Mouse (Mus musculus) heart, adult 2 months (tissue): ENCODE data around the gene Slc38a4. TPM values are rescaled to one million over a fixed set of nuclear protein-coding genes. Genes with fewer than 3 reads are reported as not detected.

Source experiments
- DNase-seq, 2 experiments: peaks; one replicate each; pipeline ENCODE4 v3.0.0; 2021
- H3K27ac ChIP-seq: fragments of 200-600 bp; 2 replicates; pipeline ENCODE4 v1.8.1; 2022
- H3K27me3 ChIP-seq: fragments of 200-500 bp; 2 replicates; pipeline ENCODE4 v1.6.1; 2012; ENCODE audit warnings: mild to moderate bottlenecking, low read length, inconsistent platforms, mixed read lengths; ENCODE audit not compliant: control insufficient read depth, insufficient read depth
- H3K36me3 ChIP-seq: fragments of 200-500 bp; 2 replicates; pipeline ENCODE4 v1.6.1; 2012; ENCODE audit warnings: low read length, inconsistent platforms; ENCODE audit not compliant: control insufficient read depth, insufficient read depth
- H3K4me1 ChIP-seq: fragments of 200-500 bp; 2 replicates; pipeline ENCODE4 v1.6.1; 2011; ENCODE audit warnings: low read length; ENCODE audit not compliant: control insufficient read depth, insufficient read depth
- H3K4me3 ChIP-seq: fragments of 200-600 bp; 2 replicates; pipeline ENCODE4 v1.8.1; 2022
- H3K79me2 ChIP-seq: fragments of 200-500 bp; replicated peaks from 2 replicates; pipeline ENCODE4 v1.6.1; 2012; ENCODE audit warnings: mild to moderate bottlenecking, inconsistent platforms, low read length, moderate library complexity, mixed read lengths; ENCODE audit not compliant: control insufficient read depth, insufficient read depth
- H3K9ac ChIP-seq: fragments of 200-500 bp; 2 replicates; pipeline ENCODE4 v1.6.1; 2012; ENCODE audit warnings: low read depth, mild to moderate bottlenecking, control low read depth, inconsistent platforms, low read length, mixed read lengths
- CTCF ChIP-seq: fragments of 200-600 bp; IDR thresholded peaks from 2 replicates; pipeline ENCODE4 v1.8.1; 2022; ENCODE audit warnings: antibody characterized with exemption, mild to moderate bottlenecking, moderate library complexity
- EP300 ChIP-seq: fragments of 200-500 bp; IDR thresholded peaks from 2 replicates; pipeline ENCODE4 v1.6.1; 2011; ENCODE audit warnings: low read depth, low read length, control low read depth; ENCODE audit not compliant: insufficient read depth
- POLR2A ChIP-seq: fragments of 200-500 bp; IDR thresholded peaks from 2 replicates; pipeline ENCODE4 v1.6.1; 2011; ENCODE audit warnings: mild to moderate bottlenecking, low read depth, low read length, control low read depth; ENCODE audit not compliant: insufficient read depth
- WGBS: fragments of 180-500 bp; shearing (Covaris S2); methylation state at CpG from one replicate; pipeline ENCODE4 v1.1.7; 2018; 5-methylcytosine and 5-hydroxymethylcytosine counted together
- intact Hi-C: fragments of 180-260 bp; cut with DNase I; formaldehyde crosslinking; loops from one replicate; pipeline ENCODE4 v1.15.1; 2025
- polyA plus RNA-seq: library from polyadenylated mRNA; depleted of rRNA; stranded (reverse); fragments of >200 nt; gene quantifications from 2 replicates; pipeline ENCODE4 v1.2.3, GENCODE M21; 2012
- total RNA-seq, 2 experiments: library from RNA; stranded (reverse); gene quantifications; 2 replicates each; pipeline ENCODE4 v1.2.3; 2021

Gene Slc38a4
- total and polyA plus RNA-seq, 3 experiments, result 5.4 to 7.8 (median 6.0) TPM

DNA sequence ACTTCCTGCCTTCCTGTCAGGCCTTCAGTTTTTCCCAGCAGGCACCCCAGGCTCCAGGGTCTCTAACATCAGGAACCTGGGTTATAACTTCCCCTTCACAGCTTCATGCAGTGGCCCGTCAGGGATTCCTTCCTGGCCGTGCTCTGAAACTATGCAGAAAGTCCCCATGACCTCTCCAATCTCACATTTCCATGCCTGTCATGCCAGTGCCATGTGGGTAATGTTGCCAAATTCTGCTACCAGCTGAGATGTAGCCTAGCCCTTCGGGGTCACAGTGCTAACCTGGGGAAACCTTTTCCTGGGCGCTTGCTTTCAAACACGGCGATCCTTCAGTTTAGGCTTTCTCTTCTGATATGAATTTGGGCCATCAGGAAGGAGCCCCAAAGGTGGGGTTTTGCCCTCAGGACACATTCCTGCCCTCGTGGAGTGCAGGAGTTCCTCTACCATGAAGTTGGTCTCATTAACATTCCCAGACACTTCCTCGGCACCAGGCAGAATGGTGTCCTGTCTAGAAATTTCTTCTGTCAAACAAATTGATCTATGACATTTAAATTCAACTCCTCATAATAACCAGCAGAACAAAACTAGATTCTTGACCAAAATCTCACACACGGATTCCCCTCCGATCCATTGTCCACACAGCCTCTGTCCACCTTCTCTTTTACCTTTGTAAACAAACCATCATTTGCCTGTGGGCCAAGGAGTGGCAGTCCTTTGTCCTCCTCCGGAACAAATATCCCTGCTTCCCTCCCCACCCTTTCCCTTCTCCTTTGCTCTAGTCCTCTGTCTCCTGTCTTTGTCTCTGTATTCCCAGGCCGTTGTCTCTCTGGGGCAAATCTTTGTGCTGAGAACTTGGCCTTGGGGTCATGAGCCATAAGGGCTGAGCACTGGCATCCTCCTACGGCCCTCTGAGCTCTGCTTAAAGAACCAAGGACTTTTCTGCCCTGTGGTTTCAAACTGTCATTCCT, 17.4 kb upstream of the Slc38a4 start:
- H3K9ac ChIP-seq, result no peak overlapping the region
- H3K27me3 ChIP-seq, result no peaks in the 10 kb centered on the region
- 57% methylated on average over 13 of the region's 13 CpGs for WGBS
- no peak for DNase-seq
- no peak for TF ChIP-seq EP300
- TF ChIP-seq CTCF, result no peak
- TF ChIP-seq POLR2A, result no peak
- H3K4me3 ChIP-seq, result no peak overlapping the region
- H3K4me1 ChIP-seq, result 0 out of 2 replicates have a peak, but pooled peaks cover 2% of the 10 kb centered on the region
- H3K79me2 ChIP-seq, result no peaks in the 10 kb centered on the region
- H3K27ac ChIP-seq, result no peak overlapping the region
- intact Hi-C loops, result no loop called here
- H3K36me3 ChIP-seq, result no peaks in the 10 kb centered on the region

DNA sequence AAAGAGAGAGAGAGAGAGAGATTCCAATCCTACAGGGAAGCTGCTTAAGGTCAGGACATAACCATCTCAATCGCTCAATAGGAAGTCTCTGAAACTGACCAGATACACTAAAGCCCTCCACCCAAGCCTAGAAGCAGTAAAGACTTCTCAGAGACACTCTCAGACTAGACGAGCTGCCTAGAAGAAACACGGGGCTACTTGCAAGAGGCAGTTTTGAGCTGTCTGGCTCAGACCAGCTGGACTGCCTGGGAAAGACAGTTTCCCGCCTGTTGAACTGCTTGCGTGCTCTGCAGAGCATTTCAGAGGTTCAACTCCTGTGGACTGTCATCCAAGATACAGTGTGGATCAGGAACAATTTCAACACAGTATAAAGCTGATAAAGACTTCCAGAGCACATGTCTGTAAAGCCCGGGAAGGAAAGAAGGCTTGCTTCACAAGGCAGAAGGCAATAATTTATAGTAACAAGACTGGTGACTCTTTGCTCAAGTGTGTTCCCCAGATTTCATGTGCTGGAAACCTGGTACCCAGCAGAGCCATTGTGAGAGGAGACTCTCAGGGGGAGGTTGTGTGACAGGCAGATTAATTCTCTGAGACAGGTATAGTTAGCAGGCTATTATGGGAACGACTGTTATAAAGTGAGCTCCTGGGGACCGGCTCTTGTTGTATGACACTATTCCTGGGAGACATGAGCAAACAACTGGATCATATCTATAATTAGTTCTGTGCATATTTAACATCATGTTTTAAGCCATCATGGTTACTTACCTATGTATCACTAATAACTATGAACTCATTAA, 11.8 kb upstream of the Slc38a4 start:
- Histone ChIP-seq H3K36me3 (no peaks in the 10 kb centered on the region), H3K27me3 (no peaks in the 10 kb centered on the region), H3K27ac (no peak overlapping the region), H3K4me3 (no peak overlapping the region), H3K79me2 (no peaks in the 10 kb centered on the region), H3K4me1 (no peaks in the 10 kb centered on the region; the same call in 1 of the 2 replicates), H3K9ac (no peak overlapping the region)
- DNase-seq, result no peak
- TF ChIP-seq EP300, result no peak
- no peak for TF ChIP-seq POLR2A
- TF ChIP-seq CTCF, result no peak
- intact Hi-C loops, result no loop called here
- WGBS, result 22% methylated on average over 8 of the region's 8 CpGs

DNA sequence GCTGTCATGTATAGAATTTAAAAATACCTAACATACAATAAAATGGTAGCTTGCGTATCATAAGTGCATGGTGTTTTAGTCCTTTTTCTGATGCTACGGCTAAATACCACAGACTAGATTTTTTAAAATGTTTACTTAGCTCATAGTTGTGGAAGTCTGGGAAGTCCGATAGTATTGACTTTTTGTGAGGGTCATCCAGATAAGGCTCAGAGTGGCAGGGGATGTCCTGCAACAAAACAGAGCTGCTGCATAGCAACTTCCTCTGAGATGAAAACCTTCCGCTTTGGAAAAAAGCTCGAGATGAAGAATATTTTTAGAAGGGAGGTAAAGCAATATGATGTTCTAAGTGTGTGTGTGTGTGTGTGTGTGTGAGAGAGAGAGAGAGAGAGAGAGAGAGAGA, 11.2 kb upstream of the Slc38a4 start:
- Histone ChIP-seq H3K4me3 (no peak overlapping the region), H3K27me3 (no peaks in the 10 kb centered on the region), H3K36me3 (no peaks in the 10 kb centered on the region), H3K79me2 (no peaks in the 10 kb centered on the region), H3K4me1 (no peaks in the 10 kb centered on the region; the same call in 1 of the 2 replicates), H3K27ac (no peak overlapping the region), H3K9ac (no peak overlapping the region)
- intact Hi-C loops, result no loop called here
- no peak for DNase-seq
- 46% methylated on average over 5 of the region's 5 CpGs for WGBS
- no peak for TF ChIP-seq CTCF
- TF ChIP-seq EP300, result no peak
- no peak for TF ChIP-seq POLR2A

DNA sequence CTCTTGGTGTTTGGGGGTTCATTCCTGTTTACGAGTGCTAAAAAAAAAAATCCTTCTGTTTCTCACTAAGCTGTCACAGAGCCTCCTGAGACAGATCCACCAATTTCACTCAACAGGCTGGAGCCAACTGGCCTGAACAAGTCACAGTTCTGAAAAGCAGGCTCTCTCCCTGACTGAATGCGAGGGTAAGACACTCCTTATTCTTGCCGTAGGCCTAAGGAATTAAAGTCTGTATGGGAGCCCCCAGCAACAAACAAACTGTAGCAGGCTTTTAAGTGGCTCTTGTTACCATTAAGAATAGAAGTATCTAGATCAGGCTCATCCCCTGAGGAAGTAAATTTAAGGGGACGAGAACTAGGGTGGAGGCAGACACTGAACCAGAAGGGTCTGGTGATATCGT, 7.5 kb upstream of the Slc38a4 start:
- Histone ChIP-seq H3K36me3 (no peaks in the 10 kb centered on the region), H3K4me3 (no peak overlapping the region), H3K9ac (no peak overlapping the region), H3K27ac (no peak overlapping the region), H3K27me3 (no peaks in the 10 kb centered on the region), H3K4me1 (no peaks in the 10 kb centered on the region; the same call in 1 of the 2 replicates), H3K79me2 (no peaks in the 10 kb centered on the region)
- intact Hi-C loops, result no loop called here
- no peak for TF ChIP-seq POLR2A
- no peak for TF ChIP-seq EP300
- TF ChIP-seq CTCF, result no peak
- no peak for DNase-seq
- 89% methylated on average over 5 of the region's 5 CpGs for WGBS

DNA sequence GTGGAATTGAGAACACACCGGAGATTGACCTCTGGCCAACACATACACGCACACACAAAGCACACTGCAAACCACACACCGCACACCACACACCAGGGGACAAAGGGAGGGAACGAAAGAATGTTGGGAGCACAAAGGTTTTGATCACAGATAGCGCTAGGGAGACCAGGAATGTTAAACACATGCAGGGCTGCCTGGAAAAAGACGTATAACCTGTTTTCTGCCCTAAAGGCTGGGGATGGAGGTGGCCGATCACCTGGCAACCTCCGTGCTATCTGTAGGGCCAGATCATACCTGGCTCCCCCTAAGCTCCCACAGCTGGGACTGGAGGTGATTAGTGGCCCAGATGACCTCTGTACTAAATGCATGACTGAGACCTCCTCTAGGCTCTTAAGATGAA, 5.2 kb upstream of the Slc38a4 start:
- WGBS, result 84% methylated on average over 8 of the region's 8 CpGs
- TF ChIP-seq CTCF (no peak), EP300 (no peak), POLR2A (no peak)
- Histone ChIP-seq H3K27ac (no peak overlapping the region), H3K9ac (no peak overlapping the region), H3K79me2 (no peaks in the 10 kb centered on the region), H3K4me1 (no peaks in the 10 kb centered on the region), H3K36me3 (no peaks in the 10 kb centered on the region), H3K27me3 (no peaks in the 10 kb centered on the region), H3K4me3 (no peak overlapping the region)
- intact Hi-C loops, result no loop called here
- DNase-seq, result no peak

DNA sequence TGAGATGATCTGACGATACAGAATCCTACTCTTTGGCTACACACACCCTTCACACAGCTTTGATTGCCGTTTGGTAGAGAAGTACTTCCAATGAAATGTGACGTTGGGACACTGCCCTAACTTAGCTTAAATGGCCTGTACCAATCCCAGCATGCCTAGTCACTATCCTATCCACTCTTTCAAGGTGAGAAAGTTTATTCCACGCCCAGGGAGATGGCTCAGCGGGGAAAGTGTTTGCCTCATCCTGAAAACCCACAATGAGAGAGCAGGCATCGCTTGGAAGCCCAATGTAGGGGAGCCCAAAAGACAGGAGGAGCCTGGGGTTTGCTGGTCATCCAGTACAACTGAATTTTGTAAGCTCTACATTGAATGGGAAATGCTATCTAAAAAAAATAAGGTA, 4.8 kb upstream of the Slc38a4 start:
- Histone ChIP-seq H3K4me3 (no peak overlapping the region), H3K4me1 (no peaks in the 10 kb centered on the region), H3K36me3 (no peaks in the 10 kb centered on the region), H3K27ac (no peak overlapping the region), H3K79me2 (no peaks in the 10 kb centered on the region), H3K9ac (no peak overlapping the region), H3K27me3 (no peaks in the 10 kb centered on the region)
- TF ChIP-seq EP300, result no peak
- no peak for TF ChIP-seq CTCF
- TF ChIP-seq POLR2A, result no peak
- intact Hi-C loops, result no loop called here
- WGBS, result 93% methylated on average over 6 of the region's 6 CpGs
- DNase-seq, result no peak
